Mouse (Mus musculus) liver, adult 2 months (tissue): ENCODE measurements at regions not wholly inside any gene's neighbourhood (a gene's known extent, or its start where the extent isn't known, plus 50 kb on each side); places are given as distances from the start of the nearest gene placed in this dataset.
A peak's percentile ranks its signal among the peaks of the same experiment; 100 is the strongest.

Experiments used
- DNase-seq: peaks from one replicate; pipeline ENCODE4 v3.0.0-alpha.2; 2011; ENCODE audit warnings: low read depth, low spot score; ENCODE audit errors: extremely low read depth
- H3K27ac ChIP-seq: fragments of 200-500 bp; replicated peaks from 2 replicates; pipeline ENCODE4 v1.5.1; 2012; ENCODE audit warnings: low read depth, mild to moderate bottlenecking, control low read depth, inconsistent platforms, low read length; ENCODE audit not compliant: insufficient read depth
- H3K27me3 ChIP-seq: fragments of 200-500 bp; 2 replicates; pipeline ENCODE4 v1.6.1; 2012; ENCODE audit warnings: mild to moderate bottlenecking, moderate library complexity, low read length, inconsistent platforms; ENCODE audit not compliant: control insufficient read depth, insufficient read depth
- H3K36me3 ChIP-seq: fragments of 200-500 bp; 2 replicates; pipeline ENCODE4 v1.6.1; 2012; ENCODE audit warnings: low read length, inconsistent platforms; ENCODE audit not compliant: control insufficient read depth, insufficient read depth
- H3K4me1 ChIP-seq: fragments of 200-500 bp; 2 replicates; pipeline ENCODE4 v1.6.1; 2011; ENCODE audit warnings: low read length; ENCODE audit not compliant: control insufficient read depth, insufficient read depth
- H3K4me3 ChIP-seq: fragments of 200-500 bp; 2 replicates; pipeline ENCODE4 v1.5.1; 2011; ENCODE audit warnings: low read depth, mild to moderate bottlenecking, control low read depth, low read length, moderate library complexity; ENCODE audit not compliant: insufficient read depth
- H3K79me2 ChIP-seq: fragments of 200-500 bp; 2 replicates; pipeline ENCODE4 v1.6.1; 2012; ENCODE audit warnings: inconsistent platforms, mild to moderate bottlenecking, low read length, moderate library complexity; ENCODE audit not compliant: control insufficient read depth, insufficient read depth
- H3K9ac ChIP-seq: fragments of 200-500 bp; 2 replicates; pipeline ENCODE4 v1.6.1; 2012; ENCODE audit warnings: low read depth, mild to moderate bottlenecking, control low read depth, inconsistent platforms, low read length
- CTCF ChIP-seq: fragments of 200-500 bp; IDR thresholded peaks from 2 replicates; pipeline ENCODE4 v1.5.1; 2011; ENCODE audit warnings: low read depth, low read length, control low read depth
- POLR2A ChIP-seq: fragments of 200-500 bp; IDR thresholded peaks from 2 replicates; pipeline ENCODE4 v1.6.1; 2011; ENCODE audit warnings: low read length, control low read depth; ENCODE audit not compliant: insufficient read depth; ENCODE audit errors: extremely low read depth
- WGBS: fragments of 180-500 bp; shearing (Covaris S2); methylation state at CpG from one replicate; pipeline ENCODE4 v1.1.7; 2018; 5-methylcytosine and 5-hydroxymethylcytosine counted together

DNA sequence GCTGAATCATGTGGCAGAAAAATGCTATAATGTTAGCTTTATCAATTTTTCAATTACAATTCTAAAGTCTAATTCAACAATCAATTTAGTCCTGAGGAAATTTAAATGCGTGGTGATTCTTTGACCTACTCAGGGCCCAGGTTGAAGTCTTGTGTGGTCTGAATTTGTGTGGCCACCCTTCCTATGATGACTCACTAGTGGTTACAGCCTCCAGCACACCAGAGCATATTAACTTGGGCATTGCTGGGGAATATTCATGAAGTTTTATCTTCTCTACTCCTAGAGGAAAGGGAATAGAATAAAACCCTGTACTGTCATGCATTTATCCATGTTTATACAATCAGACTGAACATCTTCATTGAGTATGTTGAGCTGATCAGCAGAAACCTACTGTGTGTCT is 665.2 kb downstream of the Inhba start:
- H3K9ac ChIP-seq, result no peak overlapping the region
- no peak overlapping the region for H3K27ac ChIP-seq
- H3K27me3 ChIP-seq, result no peaks in the 10 kb centered on the region
- no peaks in the 10 kb centered on the region for H3K79me2 ChIP-seq
- TF ChIP-seq CTCF (no peak), POLR2A (no peak)
- no peak overlapping the region for H3K4me3 ChIP-seq
- no peaks in the 10 kb centered on the region for H3K4me1 ChIP-seq
- 71% methylated on average over 1 of the region's 1 CpGs for WGBS
- no peak for DNase-seq
- no peaks in the 10 kb centered on the region for H3K36me3 ChIP-seq

DNA sequence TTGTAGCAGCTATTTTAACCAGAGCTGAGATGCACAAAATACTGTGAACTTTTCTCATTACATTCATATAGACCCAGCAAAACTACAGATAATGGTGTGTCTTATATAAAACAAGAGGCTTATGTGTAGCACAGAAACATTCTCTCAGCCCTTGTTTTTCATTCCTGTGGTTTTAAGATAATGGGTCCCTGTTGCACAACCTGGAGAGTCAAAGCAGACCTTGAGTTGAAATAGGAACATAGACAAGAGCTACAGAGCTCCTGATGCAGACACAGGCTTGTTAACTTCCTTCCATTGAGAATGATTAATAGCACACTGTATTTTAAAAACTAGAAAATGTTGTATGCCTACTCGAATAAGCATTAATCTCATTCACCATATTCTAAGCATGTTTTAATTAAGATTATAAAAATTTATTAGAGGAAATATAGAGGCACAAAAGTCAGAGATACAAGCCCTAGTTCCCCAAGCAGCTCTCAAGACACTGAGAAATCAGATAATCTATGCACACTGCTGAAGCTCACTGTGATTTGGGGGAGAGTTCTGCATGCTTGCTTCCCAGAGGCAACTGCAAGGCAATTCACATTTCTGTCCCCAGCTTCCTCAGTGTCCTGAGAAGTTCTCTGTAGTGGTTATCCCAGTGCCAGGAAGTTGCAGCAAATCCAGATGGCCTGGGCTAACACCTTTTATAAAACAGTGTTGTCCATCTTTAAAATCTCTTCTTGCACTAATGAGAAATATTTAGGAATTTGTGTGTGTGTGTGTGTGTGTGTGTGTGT is 666.8 kb downstream of the Inhba start:
- Histone ChIP-seq H3K27me3 (no peaks in the 10 kb centered on the region), H3K9ac (no peak overlapping the region), H3K79me2 (no peaks in the 10 kb centered on the region), H3K4me1 (no peaks in the 10 kb centered on the region), H3K36me3 (no peaks in the 10 kb centered on the region), H3K27ac (no peak overlapping the region), H3K4me3 (no peak overlapping the region)
- 62% methylated on average over 1 of the region's 1 CpGs for WGBS
- DNase-seq, result no peak
- TF ChIP-seq CTCF (no peak), POLR2A (no peak)

- no peaks in the 10 kb centered on the region for H3K36me3 ChIP-seq
- H3K4me3 ChIP-seq, result no peak overlapping the region
- DNase-seq, result no peak
- H3K9ac ChIP-seq, result no peak overlapping the region
- H3K4me1 ChIP-seq, result no peaks in the 10 kb centered on the region
- H3K79me2 ChIP-seq, result no peaks in the 10 kb centered on the region
- no peak overlapping the region for H3K27ac ChIP-seq
- no peaks in the 10 kb centered on the region for H3K27me3 ChIP-seq
- TF ChIP-seq CTCF (no peak), POLR2A (no peak)
- WGBS, result 93% methylated on average over 1 of the region's 1 CpGs
These were observed 682.5 kb downstream of the Inhba start for GRCm38 (mm10) chr13:16694201-16694600.

DNA sequence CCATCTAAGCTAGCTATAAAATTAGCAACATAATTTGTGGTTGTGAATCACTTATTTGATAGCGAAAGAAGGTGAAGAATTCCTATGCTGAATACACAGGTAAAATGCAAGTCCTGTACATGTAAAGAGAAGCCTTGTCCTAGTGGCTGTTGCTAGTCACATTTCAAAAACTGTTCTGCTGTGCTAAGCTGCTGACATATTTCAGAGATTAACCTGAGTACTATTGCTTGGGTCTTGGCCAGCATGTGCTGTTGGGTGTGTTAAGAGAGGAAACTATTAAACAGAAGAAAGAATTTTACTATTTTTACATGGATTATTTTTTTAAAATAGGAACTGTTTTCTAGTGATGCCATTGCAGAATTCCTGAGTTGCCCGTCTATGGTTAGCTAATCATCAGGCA is 689.3 kb downstream of the Inhba start:
- Histone ChIP-seq H3K9ac (no peak overlapping the region), H3K27ac (no peak overlapping the region), H3K27me3 (no peaks in the 10 kb centered on the region), H3K4me3 (no peak overlapping the region), H3K36me3 (no peaks in the 10 kb centered on the region), H3K4me1 (peaks cover 11% of the 10 kb centered on the region), H3K79me2 (no peaks in the 10 kb centered on the region)
- WGBS, result 92% methylated on average over 2 of the region's 2 CpGs
- TF ChIP-seq CTCF, result no peak
- TF ChIP-seq POLR2A, result no peak
- DNase-seq, result no peak

- whole genome bisulfite sequencing, result 13% methylated on average over 1 of the region's 1 CpGs
- TF ChIP-seq CTCF (no peak), POLR2A (no peak)
These were observed 690.5 kb downstream of the Inhba start for GRCm38 (mm10) chr13:16702138-16702537.

GRCm38 (mm10) chr13:16705217-16706104 is 693.8 kb downstream of the Inhba start:
- peak; percentile 20 for DNase-seq
- Histone ChIP-seq H3K79me2 (no peaks in the 10 kb centered on the region), H3K4me1 (peaks cover 11% of the 10 kb centered on the region), H3K27ac (no peak overlapping the region), H3K36me3 (no peaks in the 10 kb centered on the region), H3K27me3 (no peaks in the 10 kb centered on the region), H3K9ac (no peak overlapping the region), H3K4me3 (no peak overlapping the region)
- no peak for TF ChIP-seq CTCF
- TF ChIP-seq POLR2A, result no peak
- 83% methylated on average over 10 of the region's 10 CpGs for WGBS

More at GRCm38 (mm10) chr13:16702138-16702537, 690.5 kb downstream of the Inhba start:
- H3K27ac ChIP-seq, result peak overlapping the region; percentile 71; the same call in 1 of the 2 replicates
- no peaks in the 10 kb centered on the region for H3K79me2 ChIP-seq
- DNase-seq, result peak; percentile 72
- no peak overlapping the region for H3K9ac ChIP-seq
- peaks cover 11% of the 10 kb centered on the region for H3K4me1 ChIP-seq
- no peaks in the 10 kb centered on the region for H3K36me3 ChIP-seq
- no peak overlapping the region for H3K4me3 ChIP-seq
- H3K27me3 ChIP-seq, result no peaks in the 10 kb centered on the region
